Mouse (Mus musculus) embryonic facial prominence, embryonic 12.5 days (tissue): ENCODE measurements around the gene Ppm1h. TPM values are rescaled to one million over a fixed set of nuclear protein-coding genes. Genes with fewer than 3 reads are reported as not detected.
A peak's percentile ranks its signal among the peaks of the same experiment; 100 is the strongest.

ENCODE experiments used
- ATAC-seq: fragments of 200-750 bp; cut with Nextera tagmentation; 2 replicates; pipeline ENCODE4 v1.8.0; 2017; ENCODE audit not compliant: insufficient number of reproducible peaks, insufficient read depth, low FRiP score, low TSS enrichment
- H3K27ac ChIP-seq: fragments of 300-500 bp; sonication (generic); 2 replicates; pipeline ENCODE4 v1.5.1; 2016; ENCODE audit warnings: mild to moderate bottlenecking
- H3K27me3 ChIP-seq: fragments of 300-500 bp; sonication (generic); 2 replicates; pipeline ENCODE4 v1.6.1; 2016; ENCODE audit warnings: mild to moderate bottlenecking, moderate library complexity
- H3K36me3 ChIP-seq: fragments of 300-500 bp; sonication (generic); 2 replicates; pipeline ENCODE4 v1.6.1; 2016; ENCODE audit warnings: mild to moderate bottlenecking
- H3K4me1 ChIP-seq: fragments of 300-500 bp; sonication (generic); 2 replicates; pipeline ENCODE4 v1.6.1; 2016
- H3K4me2 ChIP-seq: fragments of 300-500 bp; sonication (generic); replicated peaks from 2 replicates; pipeline ENCODE4 v1.6.1; 2016; ENCODE audit warnings: mild to moderate bottlenecking, moderate library complexity
- H3K4me3 ChIP-seq: fragments of 300-500 bp; sonication (generic); 2 replicates; pipeline ENCODE4 v1.5.1; 2016; ENCODE audit warnings: mild to moderate bottlenecking
- H3K9ac ChIP-seq: fragments of 300-500 bp; sonication (generic); 2 replicates; pipeline ENCODE4 v1.6.1; 2016; ENCODE audit warnings: mild to moderate bottlenecking, moderate library complexity
- H3K9me3 ChIP-seq: fragments of 300-500 bp; sonication (generic); 2 replicates; pipeline ENCODE4 v1.6.1; 2016; ENCODE audit warnings: mild to moderate bottlenecking, moderate library complexity
- WGBS: fragments of 180-500 bp; shearing (Covaris S2); methylation state at CpG from one replicate; pipeline ENCODE4 v1.1.7; 2016; 5-methylcytosine and 5-hydroxymethylcytosine counted together
- microRNA counts: library from miRNA; unstranded; fragments of <30 nt; microRNA quantifications from one replicate; lab custom pipeline; 2017
- microRNA-seq: library from miRNA; unstranded; fragments of <30 nt; microRNA quantifications from one replicate; pipeline ENCODE4, GENCODE M21; 2017
- polyA plus RNA-seq: library from polyadenylated mRNA; unstranded; fragments of >200 nt; fragmentation: Nextera tagmentation; extraction: Ambion mirVana; gene quantifications from 2 replicates; pipeline ENCODE4 v1.2.1, GENCODE M21; 2016

Ppm1h gene
- polyA plus RNA-seq, 1 experiment from 2014 or later, result 5.3 TPM

DNA sequence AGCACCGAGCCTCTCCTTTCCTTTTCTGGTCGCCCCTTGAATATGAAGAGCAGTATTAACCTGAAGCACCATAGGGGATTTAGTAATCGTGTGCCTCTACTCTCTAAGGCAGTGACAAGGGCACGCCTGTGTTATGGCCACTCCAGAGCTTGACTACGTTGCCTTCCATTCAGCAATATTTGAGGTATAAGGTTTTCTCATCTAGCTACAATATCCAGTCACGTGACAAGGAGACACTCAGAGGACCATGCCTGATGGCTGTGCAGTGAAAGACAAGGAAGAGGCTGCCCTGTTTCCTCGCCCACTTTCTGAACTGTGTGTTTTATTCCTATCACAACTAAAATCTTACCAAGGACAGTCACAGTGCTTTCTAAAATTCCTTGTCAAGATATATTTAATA lies 309.8 kb downstream of the Ppm1h start:
- H3K9me3 ChIP-seq, result no peaks in the 10 kb centered on the region
- H3K4me3 ChIP-seq, result no peak overlapping the region
- WGBS, result 82% methylated on average over 7 of the region's 7 CpGs
- H3K4me2 ChIP-seq, result no peak overlapping the region
- H3K9ac ChIP-seq, result no peak overlapping the region
- ATAC-seq, result no peak
- H3K36me3 ChIP-seq, result peaks cover 15% of the 10 kb centered on the region; the same call in 1 of the 2 replicates
- peaks cover 12% of the 10 kb centered on the region; the same call in 1 of the 2 replicates for H3K4me1 ChIP-seq
- no peak overlapping the region for H3K27ac ChIP-seq
- no peaks in the 10 kb centered on the region for H3K27me3 ChIP-seq

DNA sequence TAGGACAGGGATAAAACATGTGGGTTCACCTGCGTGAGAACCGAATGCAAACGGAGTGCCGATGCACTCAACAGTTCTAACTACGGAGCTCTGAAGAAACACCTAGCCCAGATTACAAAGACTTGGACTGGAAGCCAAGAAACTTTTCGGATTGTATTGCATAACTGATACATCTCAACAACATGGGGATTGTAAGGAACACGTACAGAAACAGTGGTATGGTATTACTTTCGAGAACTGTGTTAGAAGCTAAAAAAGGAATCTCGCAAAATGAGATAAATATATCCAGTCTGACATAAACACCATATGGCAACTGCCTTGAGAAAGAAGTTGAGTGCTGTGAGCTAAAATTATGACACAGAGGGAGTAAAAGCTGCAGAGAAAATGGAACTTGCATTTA lies 311.4 kb downstream of the Ppm1h start:
- Histone ChIP-seq H3K4me3 (no peak overlapping the region), H3K27ac (no peak overlapping the region), H3K36me3 (peaks cover 26% of the 10 kb centered on the region; the same call in 1 of the 2 replicates), H3K9ac (no peak overlapping the region), H3K4me2 (no peak overlapping the region), H3K4me1 (peaks cover 12% of the 10 kb centered on the region; the same call in 1 of the 2 replicates), H3K27me3 (no peaks in the 10 kb centered on the region), H3K9me3 (no peaks in the 10 kb centered on the region)
- 92% methylated on average over 9 of the region's 9 CpGs for WGBS
- ATAC-seq, result no peak

DNA sequence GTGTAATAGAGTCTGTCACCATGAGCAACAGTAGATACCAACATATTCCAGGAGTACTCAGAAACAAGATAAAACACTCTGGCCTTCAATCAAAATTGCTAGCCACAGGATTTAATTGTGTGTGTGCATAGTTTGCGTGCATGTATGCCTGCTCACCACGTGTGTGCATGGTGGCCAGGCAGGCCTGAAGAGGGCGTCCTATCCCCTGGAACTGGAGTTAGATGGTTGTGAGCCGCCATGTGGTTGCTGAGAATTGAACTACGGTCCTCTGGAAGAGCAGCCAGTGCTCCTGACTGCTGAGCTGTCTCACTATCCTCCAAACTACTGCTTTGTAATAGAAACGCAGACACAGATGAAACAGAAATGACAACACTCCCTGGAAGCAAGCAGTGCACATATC lies 312.0 kb downstream of the Ppm1h start:
- ATAC-seq, result no peak
- Histone ChIP-seq H3K9me3 (no peaks in the 10 kb centered on the region), H3K27me3 (no peaks in the 10 kb centered on the region), H3K4me2 (no peak overlapping the region), H3K27ac (peak overlapping the region; percentile 47; the same call in 1 of the 2 replicates), H3K36me3 (peaks cover 31% of the 10 kb centered on the region), H3K4me1 (peaks cover 12% of the 10 kb centered on the region; the same call in 1 of the 2 replicates), H3K9ac (no peak overlapping the region), H3K4me3 (no peak overlapping the region)
- 94% methylated on average over 6 of the region's 6 CpGs for WGBS

DNA sequence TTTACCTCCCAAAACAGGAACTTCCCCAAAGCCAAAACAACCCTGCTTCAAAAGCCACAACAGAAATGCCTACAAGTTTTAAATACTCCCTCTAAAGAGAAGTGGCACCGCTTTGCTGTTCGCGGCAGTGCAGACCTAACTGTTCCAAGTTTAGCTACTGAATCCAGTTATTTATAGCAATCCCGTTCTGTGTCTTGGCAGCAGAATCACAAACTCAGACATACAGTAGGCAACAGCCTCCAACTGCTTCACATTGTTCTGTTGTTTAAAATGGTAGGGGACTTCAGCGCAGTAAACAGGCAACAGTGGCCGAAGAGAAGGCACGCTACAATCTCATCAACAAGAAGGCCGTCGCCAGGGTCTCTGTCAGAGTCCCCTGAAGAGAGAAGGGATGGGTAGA lies 312.5 kb downstream of the Ppm1h start:
- Histone ChIP-seq H3K4me2 (no peak overlapping the region), H3K36me3 (peaks cover 34% of the 10 kb centered on the region), H3K4me3 (no peak overlapping the region), H3K4me1 (peaks cover 12% of the 10 kb centered on the region; the same call in 1 of the 2 replicates), H3K27me3 (no peaks in the 10 kb centered on the region), H3K9ac (no peak overlapping the region), H3K27ac (no peak overlapping the region), H3K9me3 (no peaks in the 10 kb centered on the region)
- no peak for ATAC-seq
- WGBS, result 96% methylated on average over 9 of the region's 9 CpGs

DNA sequence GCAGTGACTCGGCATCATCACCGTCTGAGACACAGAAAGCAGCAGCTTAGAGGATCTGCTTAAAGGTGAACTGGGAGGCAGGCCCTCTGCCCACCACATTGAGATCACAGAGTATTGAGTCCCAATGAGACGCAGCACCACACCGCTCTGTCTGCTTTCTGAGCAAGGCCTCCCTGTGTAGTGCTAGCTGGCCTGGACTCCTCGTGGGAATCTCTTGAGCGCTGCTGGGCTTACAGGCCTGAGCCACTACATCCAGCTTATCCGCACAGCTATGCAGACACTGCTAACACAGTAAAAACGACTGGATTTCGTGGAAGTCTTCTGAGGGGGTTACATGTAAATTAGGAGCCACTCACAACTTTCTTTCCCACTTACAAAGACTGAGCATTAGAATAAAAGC lies 313.1 kb downstream of the Ppm1h start:
- 90% methylated on average over 9 of the region's 9 CpGs for whole genome bisulfite sequencing
- Histone ChIP-seq H3K4me3 (no peak overlapping the region), H3K27ac (no peak overlapping the region), H3K27me3 (no peaks in the 10 kb centered on the region), H3K4me1 (peaks cover 12% of the 10 kb centered on the region; the same call in 1 of the 2 replicates), H3K4me2 (no peak overlapping the region), H3K9me3 (no peaks in the 10 kb centered on the region), H3K36me3 (peaks cover 40% of the 10 kb centered on the region), H3K9ac (no peak overlapping the region)
- no peak for ATAC-seq

DNA sequence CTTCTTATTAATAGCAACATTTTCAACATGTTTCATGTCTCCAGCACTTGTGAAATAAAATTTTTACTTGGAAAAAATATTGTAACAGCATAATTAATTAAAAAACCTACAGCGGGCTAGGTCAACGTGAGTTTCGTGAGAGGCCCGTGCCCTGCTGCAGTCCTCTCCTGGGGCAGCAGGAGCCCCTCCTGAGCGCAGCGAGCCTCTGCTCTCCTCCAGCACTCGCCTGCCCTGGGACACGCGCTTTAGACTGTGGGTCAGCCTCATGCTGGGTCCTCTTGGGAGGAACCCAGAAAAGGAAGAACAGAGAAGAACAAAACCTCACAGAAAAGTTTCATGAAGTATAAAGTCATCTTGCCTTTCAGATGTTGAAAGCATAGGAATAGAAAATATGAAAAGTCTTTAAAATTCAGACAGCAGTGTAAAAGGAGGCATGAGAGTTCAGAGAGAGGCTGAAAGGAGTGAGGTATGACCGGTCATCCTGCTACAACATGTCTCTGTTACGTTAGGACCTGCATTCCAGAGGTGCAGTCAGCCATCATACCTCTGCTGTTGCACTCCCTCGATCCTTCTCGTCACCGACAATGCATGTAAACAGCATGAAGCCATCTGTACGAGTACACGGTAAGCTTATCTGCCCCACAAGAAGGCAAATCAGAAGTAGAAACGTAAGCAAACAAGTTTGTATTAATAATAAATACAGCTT lies 316.0 kb downstream of the Ppm1h start:
- H3K4me2 ChIP-seq, result no peak overlapping the region
- no peaks in the 10 kb centered on the region for H3K27me3 ChIP-seq
- no peaks in the 10 kb centered on the region for H3K9me3 ChIP-seq
- ATAC-seq, result no peak
- no peak overlapping the region for H3K27ac ChIP-seq
- 66% methylated on average over 17 of the region's 17 CpGs for WGBS
- H3K9ac ChIP-seq, result no peak overlapping the region
- H3K36me3 ChIP-seq, result peaks cover 59% of the 10 kb centered on the region
- no peaks in the 10 kb centered on the region for H3K4me1 ChIP-seq
- no peak overlapping the region for H3K4me3 ChIP-seq

MicroRNAs within 50 kb of the gene (microRNA counts, 519-probe panel; counts per million panel counts)
- microRNA mmu-let-7i (lab: Ali Mortazavi, UCI), result 7,136 counts per million, percentile 97 among the panel's probes with 10 or more counts

Small RNA genes lying within 50 kb of the gene (microRNA-seq; reads per million reads assigned to microRNA genes)
- not detected for gene Mir6412
- gene Mir8104, result not detected
- 32,972 reads per million, percentile 98 among the genes with 10 or more reads in this experiment for gene Mirlet7i

Other genes with a start within 250 kb of the Ppm1h start
- 8.2 and 9.5 TPM in 2 replicates for gene Avpr1a, start 230.3 kb upstream of the Ppm1h start, polyA plus RNA-seq